Mouse (Mus musculus) adrenal gland, postnatal 14 days (tissue): Measurements from ENCODE around the gene Slc2a12. TPM values are rescaled to one million over a fixed set of nuclear protein-coding genes. Genes with fewer than 3 reads are reported as not detected.

Experiments used
- DNase-seq: peaks from one replicate; pipeline ENCODE4 v3.0.0; 2021; ENCODE audit warnings: mixed read lengths
- microRNA-seq, 2 experiments: library from miRNA; unstranded; fragments of <30 nt; microRNA quantifications; one replicate each; pipeline ENCODE4 v1.2.0; 2021
- total RNA-seq: library from RNA; stranded (reverse); gene quantifications from 2 replicates; pipeline ENCODE4 v1.2.3, GENCODE M21; 2021

Gene Slc2a12
- total RNA-seq, 1 experiment from 2014 or later, result 2.3 TPM

GRCm38 (mm10) chr10:22728257-22728656, 83.4 kb downstream of the Slc2a12 start:
- no peak for DNase-seq

GRCm38 (mm10) chr10:22730266-22730991, 85.6 kb downstream of the Slc2a12 start:
- DNase-seq, result no peak

GRCm38 (mm10) chr10:22730992-22731271, 86.1 kb downstream of the Slc2a12 start:
- DNase-seq, result no peak

- DNase-seq, result peak; percentile 97
Measured at GRCm38 (mm10) chr10:22731272-22732093, 86.7 kb downstream of the Slc2a12 start, which contains the start of gene Tbpl1. TSS of gene Tbpl1 (minus strand) at chr10:22731938.

- peak; percentile 24 for DNase-seq
Measured at GRCm38 (mm10) chr10:22732181-22732580, 87.4 kb downstream of the Slc2a12 start.

- DNase-seq, result no peak
Measured at GRCm38 (mm10) chr10:22745922-22746321, 101.1 kb downstream of the Slc2a12 start.

GRCm38 (mm10) chr10:22746334-22747322, 101.8 kb downstream of the Slc2a12 start:
- peak; percentile 52 for DNase-seq

GRCm38 (mm10) chr10:22751175-22751682, 106.4 kb downstream of the Slc2a12 start:
- no peak for DNase-seq

Small RNA genes lying within 50 kb of the gene (microRNA-seq; reads per million reads assigned to microRNA genes)
- 0 reads per million in 2 experiments for gene Mir7663

Other genes with a start within 250 kb of the Slc2a12 start
- 27.2 and 30.6 TPM in 2 replicates for gene Tbpl1, start 86.9 kb downstream of the Slc2a12 start, total RNA-seq
- 12.3 and 13.9 TPM in 2 replicates for gene Tcf21, start 175.2 kb downstream of the Slc2a12 start, total RNA-seq